ENCODE assay signal across 8 mouse cellular contexts in genomic region chr4:53196058-53196771, GRCm38 (mm10). TPM values are rescaled to one million over a fixed set of nuclear protein-coding genes. Genes with fewer than 3 reads are reported as not detected.
DNase-seq lines count a peak whose midpoint lies in the region; ATAC-seq and TF ChIP-seq lines count a peak whose summit lies in the region.

No protein-coding gene starts in this region.

- H3K27ac ChIP-seq in limb, embryonic 13.5 days: no peak overlapping the region; the same call in 1 of the 2 replicates
- peak overlapping the region; percentile 68 for H3K27ac ChIP-seq in midbrain, embryonic 15.5 days

- H3K36me3 ChIP-seq in limb, embryonic 13.5 days: no peaks in the 10 kb centered on the region
- no peaks in the 10 kb centered on the region for H3K36me3 ChIP-seq in midbrain, embryonic 15.5 days (replicated peaks)

- peak; percentile 89 for DNase-seq in 3T3-L1 (ENCODE audit: low read depth, low spot score)
- peak; percentile 97 for DNase-seq in brain, embryonic 14.5 days (ENCODE audit: low read depth)
- DNase-seq in heart, adult 9 months (ENCODE audit: low spot score in 2 of 2): peak; percentile 90 to 93
- DNase-seq in kidney, adult 9 months: peak; percentile 94
- DNase-seq in spleen, adult 18-20 months: peak; percentile 69 to 80

- no peaks in the 10 kb centered on the region for H3K9me3 ChIP-seq in limb, embryonic 13.5 days
- H3K9me3 ChIP-seq in midbrain, embryonic 15.5 days: no peaks in the 10 kb centered on the region

- TF ChIP-seq CTCF in brain, embryonic 14.5 days (IDR thresholded peaks at IDR 0.05; ENCODE audit: borderline replicate concordance, extremely low read depth, insufficient read depth, insufficient read length): no peak

- H3K9ac ChIP-seq in limb, embryonic 13.5 days: peak overlapping the region; percentile 39; the same call in 1 of the 2 replicates
- H3K9ac ChIP-seq in midbrain, embryonic 15.5 days: peak overlapping the region; percentile 9; the same call in 1 of the 2 replicates

- WGBS in limb, embryonic 13.5 days: 16% methylated on average over 24 of the region's 24 CpGs
- 12% methylated on average over 24 of the region's 24 CpGs for WGBS in midbrain, embryonic 15.5 days

- peak; percentile 87 for ATAC-seq in erythroblast, adult 5-6 weeks (replicated peaks; ENCODE audit: low FRiP score, poor library complexity, severe bottlenecking)
- peak; percentile 94 for ATAC-seq in limb, embryonic 13.5 days (ENCODE audit: low FRiP score, low read depth)
- ATAC-seq in midbrain, embryonic 15.5 days (replicated peaks): peak; percentile 98

- H3K4me2 ChIP-seq in limb, embryonic 13.5 days (replicated peaks): peak overlapping the region; percentile 53
- H3K4me2 ChIP-seq in midbrain, embryonic 15.5 days: peak overlapping the region; percentile 49

- no peak for TF ChIP-seq POLR2A in brain, embryonic 14.5 days (IDR thresholded peaks at IDR 0.05; ENCODE audit: borderline replicate concordance, extremely low read depth, insufficient read depth, insufficient read length, poor library complexity, severe bottlenecking)

- H3K4me3 ChIP-seq in limb, embryonic 13.5 days: peak overlapping the region; percentile 43
- peak overlapping the region; percentile 48 for H3K4me3 ChIP-seq in midbrain, embryonic 15.5 days

- H3K27me3 ChIP-seq in limb, embryonic 13.5 days: no peaks in the 10 kb centered on the region
- H3K27me3 ChIP-seq in midbrain, embryonic 15.5 days (replicated peaks): no peaks in the 10 kb centered on the region

- peaks cover 6% of the 10 kb centered on the region; the same call in 1 of the 2 replicates for H3K4me1 ChIP-seq in limb, embryonic 13.5 days
- H3K4me1 ChIP-seq in midbrain, embryonic 15.5 days: peaks cover 12% of the 10 kb centered on the region

RNA-seq across cellular contexts. Expression of gene Abca1, which starts 36.5 kb away (rescaled TPM):
- polyA plus RNA-seq in brain, embryonic 14.5 days (2012; rRNA removed): 9.1 and 15.9 TPM in 2 replicates
- total RNA-seq in erythroblast, adult 5-6 weeks (2015; ENCODE audit: low replicate concordance): 1.9 TPM in 2 replicates
- 1.8 and 2.6 TPM in 2 replicates for total RNA-seq in erythroblast, adult 5-6 weeks (2017; ENCODE audit: low replicate concordance)
- 7.3 and 7.8 TPM in 2 replicates for polyA plus RNA-seq in limb, embryonic 13.5 days (2015; fragmentation: Nextera tagmentation; extraction: Ambion mirVana)
- 11.3 and 12.0 TPM in 2 replicates for polyA plus RNA-seq in midbrain, embryonic 15.5 days (2015; fragmentation: Nextera tagmentation; extraction: Ambion mirVana)
